Mouse (Mus musculus): ENCODE data around the gene Hs3st1. TPM values are rescaled to one million over a fixed set of nuclear protein-coding genes. Genes with fewer than 3 reads are reported as not detected.

The Hs3st1 gene
- polyA plus RNA-seq, 1 experiment from 2014 or later = 9.0 TPM

DNA sequence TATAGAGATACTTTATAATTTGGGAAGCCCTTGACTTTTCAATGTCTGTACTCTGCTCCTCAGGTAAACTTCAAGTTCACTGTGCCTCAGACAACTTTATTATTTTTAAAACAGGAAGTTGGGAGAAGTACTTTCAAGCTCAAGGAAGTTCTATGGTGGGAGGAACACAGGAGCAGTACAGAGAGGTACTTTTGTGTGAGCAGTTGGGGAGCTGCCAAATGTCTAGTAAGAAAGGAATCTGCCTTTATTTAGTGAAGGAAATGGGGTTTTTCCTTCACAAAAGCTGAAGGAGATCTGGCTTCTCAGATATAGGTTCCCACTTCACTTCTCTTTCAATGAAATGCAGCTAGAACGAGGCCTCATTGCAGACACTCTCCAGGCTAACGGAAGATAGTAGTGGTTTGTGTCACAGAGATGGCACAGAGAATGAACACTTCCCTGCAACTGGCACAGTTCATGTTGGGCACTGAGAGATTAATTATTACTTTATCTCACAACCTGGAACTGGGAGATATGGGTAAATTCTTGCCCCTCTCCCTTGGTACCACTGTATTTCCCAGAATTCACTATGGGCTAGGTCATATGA is 3.7 kb upstream of the Hs3st1 start:
- Histone ChIP-seq H3K4me3 (ENCODE audit: low read depth, low read length) (no peak overlapping the region), H3K27me3 (ENCODE audit: control insufficient read depth, insufficient read depth, low read length) (no peaks in the 10 kb centered on the region), H3K36me3 (ENCODE audit: control insufficient read depth, insufficient read depth, low read length) (no peaks in the 10 kb centered on the region), H3K9me3 (ENCODE audit: control insufficient read depth, low read depth, low read length) (no peaks in the 10 kb centered on the region), H3K4me2 (replicated peaks; ENCODE audit: low read depth, low read length) (no peak overlapping the region), H3K9ac (replicated peaks; ENCODE audit: low read depth, low read length) (no peak overlapping the region), H3K27ac (ENCODE audit: low read length) (no peak overlapping the region; the same call in 1 of the 2 replicates), H3K4me1 (ENCODE audit: control insufficient read depth, insufficient read depth, low read length) (no peaks in the 10 kb centered on the region)
- ATAC-seq (ENCODE audit: insufficient number of reproducible peaks, insufficient read depth, low FRiP score, low read depth) = no peak
- 69% methylated on average over 2 of the region's 2 CpGs for WGBS

DNA sequence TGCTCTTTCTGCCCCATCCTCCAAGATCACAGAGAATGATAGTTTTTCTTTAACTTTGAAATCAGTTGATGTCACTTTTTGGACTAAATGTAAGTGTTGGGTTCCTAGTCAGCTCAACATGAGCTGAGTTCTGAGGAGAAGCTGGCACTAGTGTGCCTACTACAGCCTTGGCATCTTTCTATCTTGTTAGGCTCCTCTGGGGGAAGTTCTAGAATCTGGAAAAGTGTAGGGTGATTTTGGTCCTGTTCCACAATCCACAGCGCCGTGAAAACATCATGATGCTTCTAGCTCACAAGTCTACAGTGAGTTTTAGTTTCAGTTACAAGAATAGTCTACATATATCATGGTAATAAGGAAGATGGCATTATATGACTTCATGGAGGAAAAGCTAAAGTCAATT is 18.4 kb downstream of the Hs3st1 start:
- H3K4me1 ChIP-seq (ENCODE audit: control insufficient read depth, insufficient read depth, low read length) = no peaks in the 10 kb centered on the region
- no peaks in the 10 kb centered on the region for H3K36me3 ChIP-seq (ENCODE audit: control insufficient read depth, insufficient read depth, low read length)
- H3K4me2 ChIP-seq (replicated peaks; ENCODE audit: low read depth, low read length) = no peak overlapping the region
- no peaks in the 10 kb centered on the region for H3K9me3 ChIP-seq (ENCODE audit: control insufficient read depth, low read depth, low read length)
- no peak overlapping the region for H3K27ac ChIP-seq (ENCODE audit: low read length)
- no peak overlapping the region for H3K9ac ChIP-seq (replicated peaks; ENCODE audit: low read depth, low read length)
- no peaks in the 10 kb centered on the region for H3K27me3 ChIP-seq (ENCODE audit: control insufficient read depth, insufficient read depth, low read length)
- ATAC-seq (ENCODE audit: insufficient number of reproducible peaks, insufficient read depth, low FRiP score, low read depth) = no peak
- no peak overlapping the region for H3K4me3 ChIP-seq (ENCODE audit: low read depth, low read length)
- WGBS = 95% methylated on average over 2 of the region's 2 CpGs

DNA sequence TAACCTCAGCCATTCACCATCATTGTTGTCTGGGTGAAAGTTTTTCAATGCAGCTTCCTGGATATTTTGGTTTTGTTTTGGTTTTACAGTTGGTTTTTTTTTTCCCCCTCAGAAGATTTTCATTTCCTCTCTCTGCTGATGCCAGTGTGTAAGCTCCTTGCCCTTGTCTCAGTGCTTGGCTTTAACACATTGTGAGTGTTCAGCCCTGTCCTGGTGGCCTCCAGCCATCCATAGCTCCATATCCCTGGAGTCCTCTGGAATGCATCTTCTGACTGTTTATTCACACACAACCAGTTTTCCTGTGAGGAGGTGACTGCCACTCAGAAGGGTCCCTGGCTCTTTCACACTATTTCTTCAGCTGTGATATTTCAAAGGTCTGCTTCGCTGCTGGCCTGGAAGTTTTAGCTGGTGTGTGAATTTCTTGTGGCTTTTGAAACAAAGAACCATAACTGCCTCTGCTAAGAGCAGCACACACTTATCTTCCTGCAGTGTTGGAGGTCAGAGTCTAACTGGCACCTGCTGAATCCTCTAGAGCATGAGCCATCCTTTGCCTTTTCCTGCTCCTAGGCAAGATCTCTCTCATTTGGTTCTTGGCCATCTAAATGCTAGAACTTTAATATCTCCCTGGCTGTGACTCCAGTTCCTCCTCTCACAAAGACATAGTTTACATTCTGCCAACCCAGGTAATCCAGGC is 21.4 kb downstream of the Hs3st1 start:
- no peak overlapping the region for H3K9ac ChIP-seq (replicated peaks; ENCODE audit: low read depth, low read length)
- H3K36me3 ChIP-seq (ENCODE audit: control insufficient read depth, insufficient read depth, low read length) = no peaks in the 10 kb centered on the region
- H3K4me2 ChIP-seq (replicated peaks; ENCODE audit: low read depth, low read length) = no peak overlapping the region
- no peaks in the 10 kb centered on the region for H3K9me3 ChIP-seq (ENCODE audit: control insufficient read depth, low read depth, low read length)
- 81% methylated on average over 1 of the region's 1 CpGs for WGBS
- H3K4me1 ChIP-seq (ENCODE audit: control insufficient read depth, insufficient read depth, low read length) = no peaks in the 10 kb centered on the region
- no peak overlapping the region for H3K4me3 ChIP-seq (ENCODE audit: low read depth, low read length)
- ATAC-seq (ENCODE audit: insufficient number of reproducible peaks, insufficient read depth, low FRiP score, low read depth) = no peak
- H3K27ac ChIP-seq (ENCODE audit: low read length) = no peak overlapping the region
- H3K27me3 ChIP-seq (ENCODE audit: control insufficient read depth, insufficient read depth, low read length) = no peaks in the 10 kb centered on the region

DNA sequence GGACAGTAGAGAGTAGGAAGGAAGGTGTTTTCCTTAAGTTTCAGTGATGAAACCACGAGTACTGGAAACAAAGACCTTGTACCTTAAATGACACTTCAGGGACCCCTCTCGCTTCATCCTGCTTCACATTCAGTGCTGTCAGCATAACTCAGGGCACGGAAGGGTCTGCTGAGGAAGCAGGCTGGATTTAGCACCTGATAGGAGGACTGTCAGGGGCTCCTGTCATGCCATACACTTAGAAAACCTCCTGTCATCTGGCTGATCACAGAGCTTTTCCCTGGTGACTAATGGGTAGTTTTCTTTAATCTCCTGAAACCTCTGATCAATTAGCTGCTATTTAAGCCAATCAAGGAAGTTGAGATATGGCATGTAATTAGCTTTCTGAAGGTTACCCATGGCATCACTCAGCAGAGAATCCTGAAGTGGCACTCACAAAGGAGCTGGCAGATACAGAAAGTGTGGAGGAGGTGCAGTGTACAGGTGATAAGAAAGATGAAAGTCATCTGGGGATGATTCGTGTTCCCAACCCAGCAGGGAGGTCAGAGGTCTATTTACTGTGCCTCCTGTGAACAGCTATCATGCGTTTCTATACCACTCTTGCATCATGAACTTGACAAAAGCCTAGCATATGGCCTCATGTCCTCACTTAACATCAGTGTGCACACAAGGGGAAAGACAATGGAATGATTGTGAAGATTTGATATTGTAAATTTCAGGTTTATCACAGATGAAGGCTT is 22.1 kb downstream of the Hs3st1 start:
- ATAC-seq (ENCODE audit: insufficient number of reproducible peaks, insufficient read depth, low FRiP score, low read depth) = no peak
- no peak overlapping the region for H3K27ac ChIP-seq (ENCODE audit: low read length)
- H3K4me1 ChIP-seq (ENCODE audit: control insufficient read depth, insufficient read depth, low read length) = no peaks in the 10 kb centered on the region
- no peaks in the 10 kb centered on the region for H3K9me3 ChIP-seq (ENCODE audit: control insufficient read depth, low read depth, low read length)
- no peaks in the 10 kb centered on the region for H3K27me3 ChIP-seq (ENCODE audit: control insufficient read depth, insufficient read depth, low read length)
- no peak overlapping the region for H3K4me2 ChIP-seq (replicated peaks; ENCODE audit: low read depth, low read length)
- H3K9ac ChIP-seq (replicated peaks; ENCODE audit: low read depth, low read length) = no peak overlapping the region
- no peak overlapping the region for H3K4me3 ChIP-seq (ENCODE audit: low read depth, low read length)
- WGBS = 40% methylated on average over 5 of the region's 5 CpGs
- no peaks in the 10 kb centered on the region for H3K36me3 ChIP-seq (ENCODE audit: control insufficient read depth, insufficient read depth, low read length)

DNA sequence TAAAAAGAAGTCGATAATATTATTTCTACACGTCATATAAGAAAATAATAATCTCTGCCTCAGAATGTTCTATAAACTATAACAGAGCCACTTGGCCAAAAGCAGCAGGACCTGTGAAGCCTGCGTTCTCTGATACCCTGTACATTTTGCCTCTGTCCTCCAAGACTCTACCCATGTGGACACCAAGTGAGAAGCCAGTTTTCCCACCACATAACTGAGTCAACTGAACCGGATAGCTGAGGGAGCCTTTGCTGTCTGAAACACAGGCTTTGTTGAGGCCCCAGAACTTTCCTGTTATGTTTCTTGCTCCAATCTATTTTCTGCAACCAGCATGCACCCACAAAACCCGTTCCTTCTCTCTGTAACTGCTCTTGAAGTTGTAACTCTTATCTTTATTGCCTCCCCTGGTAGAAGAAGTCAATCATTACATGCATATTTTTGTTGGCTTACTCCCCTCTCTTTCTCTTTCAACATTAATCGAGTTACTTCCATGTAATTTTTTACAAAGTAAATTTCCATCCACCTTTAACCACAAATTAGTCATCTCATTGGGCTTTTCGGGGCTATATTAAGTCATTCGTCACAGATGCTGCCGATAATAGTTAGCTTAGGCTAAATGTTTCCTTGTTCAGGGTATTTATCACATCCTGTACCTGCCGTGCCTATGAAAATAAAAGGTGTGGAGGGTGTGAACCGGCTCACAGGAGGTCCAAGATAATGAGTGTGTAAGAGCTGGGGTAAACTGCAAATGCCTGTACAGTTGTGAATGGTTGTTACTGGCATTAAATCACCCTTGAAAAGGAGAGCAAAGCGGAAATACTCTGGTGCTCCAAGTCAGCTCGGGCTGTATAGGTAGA is 39.4 kb downstream of the Hs3st1 start:
- Histone ChIP-seq H3K36me3 (ENCODE audit: control insufficient read depth, insufficient read depth, low read length) (no peaks in the 10 kb centered on the region), H3K9ac (replicated peaks; ENCODE audit: low read depth, low read length) (no peak overlapping the region), H3K27ac (ENCODE audit: low read length) (no peak overlapping the region; the same call in 1 of the 2 replicates), H3K9me3 (ENCODE audit: control insufficient read depth, low read depth, low read length) (no peaks in the 10 kb centered on the region), H3K4me2 (replicated peaks; ENCODE audit: low read depth, low read length) (no peak overlapping the region), H3K27me3 (ENCODE audit: control insufficient read depth, insufficient read depth, low read length) (no peaks in the 10 kb centered on the region), H3K4me3 (ENCODE audit: low read depth, low read length) (no peak overlapping the region), H3K4me1 (ENCODE audit: control insufficient read depth, insufficient read depth, low read length) (no peaks in the 10 kb centered on the region)
- 70% methylated on average over 13 of the region's 13 CpGs for WGBS
- peak; percentile 91 for ATAC-seq (ENCODE audit: insufficient number of reproducible peaks, insufficient read depth, low FRiP score, low read depth)

DNA sequence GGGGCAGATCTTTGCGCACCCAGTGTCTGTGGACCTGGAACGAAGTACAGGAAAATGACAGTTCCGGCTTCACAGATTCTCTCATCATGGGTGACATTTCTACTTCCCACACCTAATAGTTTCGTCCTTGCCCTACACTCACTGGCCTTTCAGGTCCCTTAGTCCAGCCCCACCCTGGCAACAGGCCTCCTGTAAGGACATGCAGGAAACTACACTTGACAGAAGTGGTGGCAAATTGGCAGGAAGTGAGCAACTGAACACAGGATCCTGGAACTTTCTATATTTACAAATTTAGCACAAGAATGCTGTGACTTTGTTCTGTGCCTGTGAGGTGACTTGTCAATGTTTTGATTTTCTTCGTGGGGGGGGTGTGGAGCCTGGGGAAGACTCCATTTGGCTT is 40.1 kb downstream of the Hs3st1 start:
- no peak overlapping the region for H3K4me2 ChIP-seq (replicated peaks; ENCODE audit: low read depth, low read length)
- ATAC-seq (ENCODE audit: insufficient number of reproducible peaks, insufficient read depth, low FRiP score, low read depth) = no peak
- no peak overlapping the region for H3K4me3 ChIP-seq (ENCODE audit: low read depth, low read length)
- H3K9me3 ChIP-seq (ENCODE audit: control insufficient read depth, low read depth, low read length) = no peaks in the 10 kb centered on the region
- no peak overlapping the region for H3K27ac ChIP-seq (ENCODE audit: low read length)
- no peaks in the 10 kb centered on the region for H3K4me1 ChIP-seq (ENCODE audit: control insufficient read depth, insufficient read depth, low read length)
- H3K9ac ChIP-seq (replicated peaks; ENCODE audit: low read depth, low read length) = no peak overlapping the region
- WGBS = 80% methylated on average over 5 of the region's 5 CpGs
- no peaks in the 10 kb centered on the region for H3K36me3 ChIP-seq (ENCODE audit: control insufficient read depth, insufficient read depth, low read length)
- H3K27me3 ChIP-seq (ENCODE audit: control insufficient read depth, insufficient read depth, low read length) = no peaks in the 10 kb centered on the region

DNA sequence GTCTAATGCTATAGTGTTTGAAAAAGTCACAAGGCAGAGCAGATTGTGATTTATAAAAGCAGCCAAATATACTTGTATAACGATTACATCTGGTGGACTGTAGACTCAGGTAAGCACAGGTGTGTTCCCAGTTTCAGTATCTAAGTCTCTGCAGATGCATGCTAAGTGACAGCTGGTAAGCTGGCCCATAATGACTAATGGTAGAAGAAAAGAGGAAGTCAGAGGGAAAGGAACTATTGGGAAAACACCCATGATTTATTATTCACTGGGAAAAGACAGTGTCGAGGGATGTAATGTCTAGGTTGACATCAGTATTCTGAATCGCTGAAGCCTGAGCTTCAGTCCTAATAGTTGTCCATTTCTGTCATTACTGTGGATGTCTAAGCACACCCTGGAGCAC is 49.7 kb downstream of the Hs3st1 start:
- Histone ChIP-seq H3K4me1 (ENCODE audit: control insufficient read depth, insufficient read depth, low read length) (no peaks in the 10 kb centered on the region), H3K9ac (replicated peaks; ENCODE audit: low read depth, low read length) (no peak overlapping the region), H3K36me3 (ENCODE audit: control insufficient read depth, insufficient read depth, low read length) (no peaks in the 10 kb centered on the region), H3K4me3 (ENCODE audit: low read depth, low read length) (no peak overlapping the region), H3K4me2 (replicated peaks; ENCODE audit: low read depth, low read length) (no peak overlapping the region), H3K27me3 (ENCODE audit: control insufficient read depth, insufficient read depth, low read length) (no peaks in the 10 kb centered on the region), H3K9me3 (ENCODE audit: control insufficient read depth, low read depth, low read length) (no peaks in the 10 kb centered on the region), H3K27ac (ENCODE audit: low read length) (no peak overlapping the region)
- WGBS = 71% methylated on average over 3 of the region's 3 CpGs
- no peak for ATAC-seq (ENCODE audit: insufficient number of reproducible peaks, insufficient read depth, low FRiP score, low read depth)

DNA sequence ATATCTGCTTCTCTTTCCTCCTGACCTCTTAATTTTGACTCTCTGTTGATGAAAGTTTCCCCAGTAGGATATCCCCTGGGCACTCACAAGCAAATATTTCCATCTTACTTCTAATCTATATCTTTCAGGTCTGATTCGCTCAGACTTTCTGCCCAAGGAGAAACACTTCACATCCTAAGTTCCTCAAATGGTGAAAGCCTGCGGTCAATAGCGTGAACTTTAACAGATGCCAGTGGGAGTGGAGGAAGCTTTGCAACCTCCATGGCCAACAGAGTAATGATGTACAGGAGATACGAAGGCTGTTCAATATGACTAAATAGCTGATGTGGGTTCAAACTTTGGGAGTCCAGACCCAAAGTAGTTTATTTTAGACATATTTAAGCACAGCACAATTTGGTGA is 94.4 kb downstream of the Hs3st1 start:
- 91% methylated on average over 4 of the region's 4 CpGs for WGBS

More for the DNA sequence above, 94.4 kb downstream of the Hs3st1 start:
- Histone ChIP-seq H3K4me1 (ENCODE audit: control insufficient read depth, insufficient read depth, low read length) (no peaks in the 10 kb centered on the region), H3K4me2 (replicated peaks; ENCODE audit: low read depth, low read length) (no peak overlapping the region), H3K4me3 (ENCODE audit: low read depth, low read length) (no peak overlapping the region), H3K9ac (replicated peaks; ENCODE audit: low read depth, low read length) (no peak overlapping the region), H3K27ac (ENCODE audit: low read length) (no peak overlapping the region), H3K36me3 (ENCODE audit: control insufficient read depth, insufficient read depth, low read length) (no peaks in the 10 kb centered on the region), H3K27me3 (ENCODE audit: control insufficient read depth, insufficient read depth, low read length) (no peaks in the 10 kb centered on the region), H3K9me3 (ENCODE audit: control insufficient read depth, low read depth, low read length) (no peaks in the 10 kb centered on the region)
- no peak for ATAC-seq (ENCODE audit: insufficient number of reproducible peaks, insufficient read depth, low FRiP score, low read depth)

Measured in stomach, embryonic 14.5 days (tissue).